Mouse (Mus musculus) right cerebral cortex, adult 18-20 months (tissue): Measurements from ENCODE around the gene Kdf1.
"Not testable (repeated sequence)": the region's sequence is repeated elsewhere in the genome, so short reads cannot be mapped to it uniquely, and the experiment has no call there.

Experiments used
- DNase-seq: peaks from one replicate; pipeline ENCODE4 v3.0.0; 2022; ENCODE audit warnings: mixed read lengths

Kdf1 gene

DNA sequence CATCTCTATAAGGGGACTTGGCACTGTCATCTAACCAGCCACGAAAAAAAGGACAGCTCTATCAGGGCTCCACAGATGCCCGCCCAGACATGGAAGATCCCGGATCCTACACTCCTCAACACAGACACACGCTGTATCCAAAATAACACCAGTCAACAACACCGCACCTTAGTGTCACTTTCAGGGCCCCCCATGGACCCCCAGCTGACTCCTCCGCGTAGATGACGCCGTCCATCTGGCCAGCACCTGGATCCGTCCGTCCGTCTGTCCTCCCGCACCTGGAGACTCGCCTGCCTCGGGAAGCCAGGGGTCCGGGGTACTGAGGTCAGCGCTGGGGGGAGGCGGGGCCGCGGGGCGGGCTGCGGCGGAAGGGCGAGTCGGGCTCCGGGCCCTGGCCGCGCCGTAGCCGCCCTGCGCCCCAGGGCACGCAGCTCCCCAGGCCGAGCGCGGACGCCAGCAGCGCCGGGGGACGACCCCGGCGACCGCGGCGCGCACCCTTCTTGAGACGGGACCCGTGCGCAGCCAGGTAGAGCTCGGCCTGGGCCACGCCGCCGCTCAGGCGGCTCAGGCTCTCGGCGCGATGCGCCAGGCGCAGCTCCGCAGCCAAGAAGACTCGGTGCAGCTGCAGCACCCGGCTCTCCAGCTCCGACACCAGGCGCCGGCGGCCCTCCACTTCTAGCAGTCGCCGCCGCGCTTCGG is 21.2 kb upstream of the Kdf1 start:
- no peak for DNase-seq

DNA sequence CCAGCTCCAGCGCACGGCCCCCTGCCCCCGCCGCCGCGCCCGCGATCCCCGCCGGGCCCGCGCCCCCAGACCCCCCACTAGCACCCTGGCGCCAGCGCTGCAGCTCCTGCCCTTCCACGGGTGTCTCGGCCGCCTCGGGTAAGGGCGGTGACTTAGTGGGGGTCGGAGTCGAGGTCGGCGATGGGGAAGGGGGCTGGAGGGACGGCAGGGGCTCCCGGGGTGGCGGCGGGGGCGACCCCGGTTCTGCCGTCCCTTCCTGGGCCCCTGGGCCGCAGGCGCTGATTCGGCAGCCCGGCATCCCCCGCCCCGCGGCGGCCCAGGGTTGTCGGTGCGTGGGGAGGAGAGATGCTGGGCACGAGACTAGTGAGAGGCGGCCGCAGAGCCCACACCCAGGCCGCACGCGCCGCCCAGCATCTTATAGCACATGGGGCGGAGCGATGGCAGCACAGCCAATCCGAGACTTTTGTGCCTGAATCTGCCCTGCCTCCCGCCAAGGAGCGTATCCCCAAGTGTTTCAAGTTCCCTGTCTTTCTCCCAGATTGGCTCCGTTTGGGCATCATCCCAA is 20.5 kb upstream of the Kdf1 start, which contains the start of gene Trnp1:
Gene Trnp1 (minus strand): TSS at position 391 of the 565 bp plus-strand sequence.
- peak; percentile 93 for DNase-seq

DNA sequence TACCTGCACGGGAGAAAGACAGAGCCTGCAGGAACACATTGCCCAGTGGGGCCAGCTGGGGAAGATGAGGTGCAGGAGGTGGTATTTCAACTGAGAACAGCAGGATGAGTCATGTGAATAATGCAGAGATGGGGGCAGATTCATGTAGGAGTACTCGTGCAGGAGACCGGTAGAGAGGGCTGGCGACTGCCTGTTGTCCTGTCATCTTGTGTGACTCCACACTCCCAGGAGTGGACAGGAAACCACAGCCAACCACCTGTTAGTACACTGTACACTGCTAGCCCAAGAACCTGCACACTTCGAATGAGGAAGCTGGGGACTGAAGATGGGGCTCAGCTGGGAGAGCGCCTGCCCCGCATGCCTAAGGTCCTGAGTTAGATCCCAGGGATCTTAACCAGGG is 17.2 kb upstream of the Kdf1 start:
- DNase-seq = peak; percentile 49

- no peak for DNase-seq
Observed at GRCm38 (mm10) chr4:133504300-133504699, 14.5 kb upstream of the Kdf1 start.

DNA sequence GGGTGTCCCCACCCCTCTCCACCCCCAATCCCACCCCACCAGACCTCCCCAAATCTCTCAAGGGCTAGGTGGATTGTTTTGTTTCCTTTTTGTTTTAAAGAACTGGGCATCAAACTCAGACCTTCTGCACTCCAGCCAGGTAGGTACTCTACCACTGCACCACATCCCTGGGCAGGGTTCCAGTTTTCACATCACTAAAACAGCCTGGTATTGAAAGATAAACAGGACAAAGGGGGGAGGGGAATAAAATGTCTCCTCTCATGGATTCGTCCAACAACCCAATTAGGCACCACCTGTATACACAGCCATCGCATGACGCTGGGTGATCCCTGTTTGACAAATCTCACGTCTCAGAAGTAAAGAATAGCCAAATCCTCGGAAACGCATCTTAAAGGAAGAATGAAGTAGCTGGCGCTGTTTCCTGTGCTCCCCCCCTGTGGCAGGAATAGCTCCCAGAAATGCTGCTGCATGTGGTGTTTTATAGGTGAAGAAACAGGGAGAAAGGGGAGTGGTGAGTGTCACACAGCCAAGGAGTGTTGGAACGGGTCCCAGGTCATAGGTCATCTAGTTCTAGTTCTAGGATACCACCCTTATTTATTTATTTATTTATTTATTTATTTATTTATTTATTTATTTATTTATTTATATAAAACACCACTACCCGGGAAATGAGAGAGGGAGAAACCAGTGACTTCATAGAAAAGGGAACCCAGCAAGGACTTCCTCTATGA is 13.8 kb upstream of the Kdf1 start:
- DNase-seq = no peak

GRCm38 (mm10) chr4:133506573-133506972 is 12.2 kb upstream of the Kdf1 start:
- DNase-seq = no peak

GRCm38 (mm10) chr4:133508990-133509389 is 9.8 kb upstream of the Kdf1 start:
- DNase-seq = peak; percentile 59

- DNase-seq = no peak
Observed at GRCm38 (mm10) chr4:133511050-133511449, 7.7 kb upstream of the Kdf1 start.

GRCm38 (mm10) chr4:133512511-133512910 is 6.3 kb upstream of the Kdf1 start:
- DNase-seq = not testable (repeated sequence)

DNA sequence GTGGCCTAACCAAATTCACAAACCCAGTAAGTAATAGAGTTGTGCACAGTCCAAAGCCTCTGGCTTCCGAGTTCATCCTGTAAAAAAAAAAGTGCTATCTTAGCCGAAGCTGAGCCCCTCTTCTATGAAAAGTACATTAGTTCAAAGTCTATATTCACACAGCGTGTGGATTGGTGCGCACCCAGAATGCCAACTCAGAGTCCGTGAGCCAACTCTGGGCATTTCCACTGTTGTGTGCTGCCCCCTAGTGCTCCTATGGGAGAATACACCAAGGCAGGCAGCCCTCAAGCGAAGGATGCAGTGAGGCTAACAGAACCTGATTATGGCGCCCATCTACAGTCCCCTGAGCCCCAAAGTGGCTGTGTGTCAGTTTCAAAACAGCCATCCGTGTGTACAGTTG is 5.8 kb upstream of the Kdf1 start:
- peak; percentile 78 for DNase-seq

DNA sequence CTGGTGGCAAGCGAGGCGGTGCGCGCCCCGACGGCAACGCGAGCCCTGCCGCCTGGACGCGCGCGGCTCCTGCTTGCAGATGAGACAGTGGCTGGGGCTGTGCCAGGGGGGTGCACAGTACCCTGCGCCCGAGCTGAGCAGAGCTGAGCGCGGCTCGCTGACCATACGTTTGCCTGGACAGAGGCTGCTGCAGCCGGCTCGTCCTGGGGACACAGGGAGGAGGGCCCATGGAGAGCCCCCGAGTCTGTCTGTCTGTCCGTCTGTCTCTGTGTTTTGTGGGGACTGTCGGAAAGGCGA is 554 bp downstream of the Kdf1 start:
- no peak for DNase-seq

- DNase-seq = peak; percentile 28
Observed at GRCm38 (mm10) chr4:133521502-133521901, 2.7 kb downstream of the Kdf1 start.

DNA sequence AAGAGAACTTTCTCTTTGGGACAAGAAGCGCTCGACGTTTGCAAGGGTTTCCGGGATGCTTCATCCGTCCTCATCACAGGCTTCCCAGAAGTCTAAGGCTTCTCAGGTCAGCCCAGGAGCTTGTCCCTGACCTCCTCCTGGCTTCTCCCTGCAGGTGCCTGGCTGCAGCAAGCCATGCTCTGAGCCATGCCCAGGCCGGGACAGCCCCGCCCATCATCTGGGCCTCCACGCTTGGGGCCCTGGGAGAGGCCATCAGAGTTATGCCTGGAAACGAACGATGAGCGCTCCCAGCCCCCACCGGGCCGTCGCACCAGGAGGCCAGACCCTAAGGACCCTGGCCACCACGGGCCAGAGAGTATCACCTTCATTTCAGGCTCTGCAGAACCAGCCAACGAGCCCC is 9.0 kb downstream of the Kdf1 start:
- DNase-seq = no peak

- DNase-seq = no peak
Observed at GRCm38 (mm10) chr4:133532777-133533176, 14.0 kb downstream of the Kdf1 start.

- DNase-seq = no peak
Observed at GRCm38 (mm10) chr4:133536081-133536480, 17.3 kb downstream of the Kdf1 start.

GRCm38 (mm10) chr4:133536652-133537051 is 17.9 kb downstream of the Kdf1 start:
- no peak for DNase-seq

DNA sequence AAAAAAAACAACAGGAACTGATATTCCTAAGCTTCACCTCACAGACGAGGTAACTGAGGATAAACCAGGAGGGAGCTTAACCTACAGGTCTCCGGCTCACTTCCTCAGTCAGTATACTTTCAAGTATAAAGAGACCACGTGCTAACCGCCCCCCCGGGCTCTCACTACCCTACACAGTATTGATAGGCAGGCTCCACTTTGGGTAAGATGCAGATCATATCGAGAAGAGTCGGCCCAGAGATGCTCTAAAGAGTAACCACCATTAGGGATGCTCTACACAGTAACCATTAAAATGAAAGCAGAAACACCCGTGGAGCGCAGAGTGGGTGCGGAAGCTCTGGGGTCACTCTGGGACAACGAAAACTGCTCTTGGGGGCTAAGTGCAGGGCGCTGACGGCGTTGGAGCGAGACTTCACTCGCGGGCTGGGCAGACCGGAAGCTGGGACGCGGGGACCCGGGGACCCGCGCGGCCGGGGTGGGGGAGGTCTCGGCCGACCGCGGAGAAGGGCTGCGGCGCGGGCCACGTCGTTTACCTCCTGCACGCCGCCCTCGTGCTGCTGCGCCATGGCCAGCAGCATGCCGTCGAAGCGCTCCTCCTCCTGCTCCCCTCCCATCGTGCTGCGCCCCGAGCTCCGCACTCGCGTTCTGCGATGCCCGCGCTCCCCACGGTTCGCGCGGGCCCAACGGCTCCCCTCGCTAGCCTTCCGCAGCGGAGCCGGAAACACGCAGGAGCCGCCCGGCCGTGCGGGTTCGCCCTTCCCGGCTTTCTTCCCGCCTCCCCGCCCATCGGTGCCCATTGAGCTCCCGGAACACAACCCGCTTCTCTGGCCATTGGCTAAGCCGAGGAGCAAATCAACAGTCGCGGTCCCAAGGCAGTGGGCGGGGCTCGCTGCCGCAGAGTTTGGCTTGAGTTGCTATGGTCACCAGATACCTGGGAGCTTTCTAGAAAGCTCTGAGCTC is 26.8 kb downstream of the Kdf1 start, which contains the start of gene Nudc:
Gene Nudc (minus strand): TSS at position 725 of the 960 bp plus-strand sequence.
- peak; percentile 98 for DNase-seq

- DNase-seq = no peak
Observed at GRCm38 (mm10) chr4:133552029-133552428, 33.3 kb downstream of the Kdf1 start.

DNA sequence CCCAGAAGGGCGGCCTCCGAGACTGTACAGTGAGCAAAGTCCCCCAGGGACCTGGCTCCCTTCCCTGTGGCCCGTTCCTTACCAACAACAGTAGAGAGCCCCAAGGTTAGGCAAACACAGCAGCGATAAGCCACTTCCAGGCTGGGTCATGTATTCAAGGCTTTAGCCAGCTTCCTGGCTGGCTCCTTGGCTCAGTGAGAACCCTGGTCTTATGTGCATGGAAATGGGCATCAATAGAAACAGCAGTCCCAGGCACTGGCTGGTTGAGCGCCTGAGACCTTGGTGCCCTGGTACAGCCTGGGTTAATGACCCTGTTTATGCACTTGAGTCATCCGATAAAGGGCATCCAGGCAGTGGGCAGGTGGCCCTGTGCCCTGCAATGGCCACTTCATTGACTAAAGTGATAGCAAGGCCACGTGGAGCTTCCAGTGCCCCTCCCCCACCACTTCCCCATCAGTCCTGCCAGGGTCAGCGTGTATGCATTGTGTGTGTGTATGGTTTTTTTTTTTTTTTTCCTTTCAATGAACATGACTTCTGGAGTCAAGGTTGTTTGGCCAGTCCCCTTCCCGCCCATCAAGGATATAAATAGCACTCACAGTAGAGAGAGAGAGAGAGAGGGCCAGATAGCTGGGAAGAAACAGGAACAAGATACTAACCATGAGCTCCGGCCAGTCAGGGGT is 34.1 kb downstream of the Kdf1 start, which contains the start of gene Nr0b2:
Gene Nr0b2 (plus strand): TSS at position 609 of the 680 bp plus-strand sequence.
- DNase-seq = no peak

GRCm38 (mm10) chr4:133553448-133554330 is 34.9 kb downstream of the Kdf1 start:
- no peak for DNase-seq

DNA sequence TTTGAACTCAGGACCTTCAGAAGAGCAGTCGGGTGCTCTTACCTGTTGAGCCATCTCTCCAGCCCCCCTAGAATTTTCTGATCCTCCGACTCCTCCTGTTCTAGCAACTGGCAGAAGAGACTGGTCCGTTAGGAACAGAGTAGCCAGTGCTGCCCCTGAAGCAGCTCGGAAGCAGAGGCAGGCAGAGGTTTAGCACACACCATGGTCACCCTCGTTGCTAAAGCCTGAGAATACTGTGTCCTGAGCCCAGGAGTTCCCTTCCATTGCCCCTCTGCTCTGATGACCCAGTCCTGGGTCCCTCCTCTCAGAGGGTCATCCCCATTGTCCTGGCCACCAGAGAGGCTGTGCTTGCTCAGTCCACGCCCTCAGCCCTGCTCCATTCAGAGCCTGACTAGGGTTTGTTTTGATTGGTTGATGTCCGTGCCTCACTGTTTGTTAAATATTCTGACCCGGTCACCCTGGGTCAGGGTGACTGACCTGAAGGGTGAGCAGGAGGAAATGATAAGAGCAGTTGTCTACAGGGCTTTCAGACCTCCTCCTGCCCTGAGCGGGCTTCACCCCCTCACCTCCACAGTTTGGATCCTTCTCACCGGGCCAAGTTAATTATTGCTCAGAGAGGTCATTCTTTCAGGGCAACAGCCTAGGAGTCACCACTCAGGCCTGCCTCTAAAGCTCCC is 38.4 kb downstream of the Kdf1 start:
- no peak for DNase-seq
